Mouse (Mus musculus): ENCODE measurements at regions not wholly inside any gene's neighbourhood (a gene's known extent, or its start where the extent isn't known, plus 50 kb on each side); places are given as distances from the start of the nearest gene placed in this dataset.

- TF ChIP-seq POLR2A (IDR thresholded peaks at IDR 0.05; ENCODE audit: borderline replicate concordance, low read depth, low read length) (no peak), CTCF (IDR thresholded peaks at IDR 0.05; ENCODE audit: low read depth, low read length) (no peak)
These were observed 66.4 kb upstream of the Mafb start for GRCm38 (mm10) chr2:160433252-160433651.

Measured in bone marrow macrophage, adult 2 months (primary cell).